Mouse (Mus musculus) forebrain, postnatal 0 days (tissue): ENCODE measurements at regions not wholly inside any gene's neighbourhood (a gene's known extent, or its start where the extent isn't known, plus 50 kb on each side); places are given as distances from the start of the nearest gene placed in this dataset.

Experiments
- ATAC-seq: fragments of 200-750 bp; cut with Nextera tagmentation; 2 replicates; pipeline ENCODE4 v1.8.0; 2017; ENCODE audit warnings: mild to moderate bottlenecking, moderate library complexity
- DNase-seq: peaks from one replicate; pipeline ENCODE4 v3.0.0-alpha.2; 2015
- H3K27ac ChIP-seq: fragments of 300-500 bp; sonication (generic); 2 replicates; pipeline ENCODE4 v1.5.1; 2014; ENCODE audit warnings: low read depth, mild to moderate bottlenecking, antibody characterized with exemption, low read length, moderate library complexity, mixed read lengths
- H3K27me3 ChIP-seq: fragments of 300-500 bp; sonication (generic); 2 replicates; pipeline ENCODE4 v1.6.1; 2014; ENCODE audit warnings: mild to moderate bottlenecking, low read length, mixed read lengths; ENCODE audit not compliant: insufficient read depth
- H3K36me3 ChIP-seq: fragments of 300-500 bp; sonication (generic); 2 replicates; pipeline ENCODE4 v1.6.1; 2014; ENCODE audit warnings: mild to moderate bottlenecking, moderate library complexity; ENCODE audit not compliant: insufficient read depth
- H3K4me1 ChIP-seq: fragments of 300-500 bp; sonication (generic); 2 replicates; pipeline ENCODE4 v1.6.1; 2014; ENCODE audit warnings: antibody characterized with exemption; ENCODE audit not compliant: insufficient read depth
- H3K4me2 ChIP-seq: fragments of 300-500 bp; sonication (generic); 2 replicates; pipeline ENCODE4 v1.6.1; 2014; ENCODE audit warnings: low read depth, mild to moderate bottlenecking, moderate library complexity
- H3K4me3 ChIP-seq: fragments of 300-500 bp; sonication (generic); 2 replicates; pipeline ENCODE4 v1.5.1; 2014; ENCODE audit warnings: low read depth, low read length, mixed read lengths
- H3K9ac ChIP-seq: fragments of 300-500 bp; sonication (generic); 2 replicates; pipeline ENCODE4 v1.6.1; 2014; ENCODE audit warnings: mild to moderate bottlenecking
- H3K9me3 ChIP-seq: fragments of 300-500 bp; sonication (generic); 2 replicates; pipeline ENCODE4 v1.6.1; 2016; ENCODE audit warnings: low read length
- CTCF ChIP-seq: sonication (generic); IDR thresholded peaks from 2 replicates; pipeline ENCODE4 v1.5.1; 2016; ENCODE audit warnings: antibody characterized with exemption, control low read depth, low read depth
- WGBS: fragments of 180-500 bp; shearing (Covaris S2); extraction: QIAGEN DNeasy Blood & Tissue Kit; methylation state at CpG from one replicate; pipeline ENCODE4 v1.1.7; 2014; 5-methylcytosine and 5-hydroxymethylcytosine counted together

DNA sequence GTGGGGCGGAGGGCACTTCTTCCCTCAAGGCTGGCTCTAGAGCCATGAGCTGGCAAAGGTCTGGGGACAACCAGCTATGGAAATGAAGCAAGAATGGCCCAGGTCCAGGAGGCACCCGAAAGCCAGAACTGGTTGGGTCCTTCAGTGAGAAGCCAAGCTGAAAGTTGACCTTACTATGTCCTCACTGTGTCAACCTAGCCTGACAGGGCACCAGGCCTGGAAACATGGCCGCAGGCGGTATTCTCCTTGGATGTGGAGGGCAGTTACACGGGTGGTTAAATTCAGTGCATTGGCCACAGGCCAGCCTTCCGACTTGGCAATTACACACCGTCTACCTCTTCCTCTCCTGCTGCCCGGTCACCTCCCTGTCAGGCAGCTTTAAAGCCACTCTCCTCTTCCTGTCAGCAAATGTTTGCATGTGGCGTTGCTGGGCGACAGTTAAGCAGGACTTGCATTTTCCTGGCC lies 116.7 kb downstream of the H2al1j start:
- DNase-seq, result no peak
- no peak for ATAC-seq

DNA sequence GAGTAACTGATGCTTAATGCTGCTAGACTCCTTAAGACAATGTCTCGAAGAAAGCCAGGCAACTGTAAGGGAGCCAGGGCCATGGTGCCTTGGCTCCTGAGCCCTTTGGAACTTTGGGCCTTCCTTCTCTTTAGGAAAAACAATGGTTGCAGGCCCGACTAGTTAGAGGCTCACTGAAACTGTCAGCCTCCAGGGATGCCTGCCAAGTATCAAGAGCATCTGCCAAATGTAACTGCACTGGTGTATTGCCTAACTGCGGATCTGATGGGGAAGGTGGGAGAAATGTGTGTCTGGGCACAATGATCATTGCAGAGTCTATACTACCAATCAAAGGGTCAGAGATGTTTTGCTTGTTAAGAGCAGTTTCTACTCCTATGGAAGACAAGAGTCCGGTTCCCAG lies 121.1 kb downstream of the H2al1j start:
- 58% methylated on average over 4 of the region's 4 CpGs for WGBS

More for the DNA sequence above, 116.7 kb downstream of the H2al1j start:
- no peaks in the 10 kb centered on the region for H3K27me3 ChIP-seq
- H3K36me3 ChIP-seq, result no peaks in the 10 kb centered on the region
- no peak for TF ChIP-seq CTCF
- H3K27ac ChIP-seq, result no peak overlapping the region
- no peak overlapping the region for H3K9ac ChIP-seq
- WGBS, result 65% methylated on average over 10 of the region's 10 CpGs
- no peak overlapping the region for H3K4me2 ChIP-seq
- no peaks in the 10 kb centered on the region for H3K9me3 ChIP-seq
- no peaks in the 10 kb centered on the region for H3K4me1 ChIP-seq
- no peak overlapping the region for H3K4me3 ChIP-seq

DNA sequence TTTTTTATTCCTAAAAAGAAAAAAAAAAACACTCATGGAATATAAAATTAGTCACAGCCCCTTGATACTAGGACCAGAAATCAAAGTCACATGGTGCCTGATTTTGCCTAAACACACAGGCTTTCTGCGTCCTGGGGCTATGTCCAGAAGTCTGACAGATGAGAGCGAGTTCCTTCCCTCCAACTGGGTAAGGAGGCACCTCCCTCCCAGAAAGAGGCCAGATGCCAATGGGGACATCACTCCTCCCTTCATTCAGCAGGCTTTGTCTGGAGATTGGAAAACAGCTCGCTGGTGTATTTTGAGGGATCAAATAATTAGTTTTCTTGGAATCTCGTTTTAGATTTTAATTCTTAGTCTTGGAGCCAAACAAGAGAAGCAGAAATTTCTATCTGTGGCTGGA lies 130.9 kb downstream of the H2al1j start:
- Histone ChIP-seq H3K4me3 (no peak overlapping the region), H3K27ac (no peak overlapping the region), H3K9me3 (no peaks in the 10 kb centered on the region), H3K4me1 (no peaks in the 10 kb centered on the region), H3K36me3 (no peaks in the 10 kb centered on the region), H3K27me3 (no peaks in the 10 kb centered on the region), H3K9ac (no peak overlapping the region), H3K4me2 (no peak overlapping the region)
- DNase-seq (no peak), ATAC-seq (no peak; the same call in 1 of the 2 replicates)
- 34% methylated on average over 4 of the region's 4 CpGs for WGBS
- TF ChIP-seq CTCF, result no peak

More for the DNA sequence above, 121.1 kb downstream of the H2al1j start:
- Histone ChIP-seq H3K4me2 (no peak overlapping the region), H3K4me1 (no peaks in the 10 kb centered on the region), H3K36me3 (no peaks in the 10 kb centered on the region), H3K9ac (no peak overlapping the region), H3K9me3 (no peaks in the 10 kb centered on the region), H3K27me3 (no peaks in the 10 kb centered on the region), H3K27ac (no peak overlapping the region), H3K4me3 (no peak overlapping the region)
- TF ChIP-seq CTCF, result no peak
- ATAC-seq, result no peak
- DNase-seq, result no peak

DNA sequence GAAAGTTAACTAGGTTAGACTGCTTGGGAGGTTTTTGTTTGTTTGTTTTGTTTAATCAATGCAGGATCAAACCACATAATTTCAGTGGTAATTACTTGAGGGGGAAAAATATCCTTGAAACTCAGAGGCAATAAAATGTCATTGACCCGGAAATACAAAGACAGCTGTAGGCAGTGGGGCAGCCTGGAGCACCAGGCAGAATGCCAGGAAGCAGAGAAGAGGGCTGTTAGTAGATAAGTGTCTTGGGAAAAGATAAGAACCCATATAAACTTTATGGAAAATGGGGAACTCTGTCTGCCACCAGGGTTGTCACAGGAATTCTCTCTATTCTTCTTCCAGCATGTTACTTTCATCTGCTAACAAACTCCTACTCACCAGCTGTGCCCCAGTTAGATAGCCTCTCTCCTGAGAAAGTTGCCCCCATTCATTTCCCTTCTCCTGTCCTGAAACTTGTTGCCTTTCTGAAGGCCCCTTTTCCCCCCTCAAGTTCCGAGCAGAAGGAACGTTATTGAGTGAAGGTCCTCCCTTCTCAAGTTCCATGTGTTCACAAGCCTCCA lies 136.4 kb downstream of the H2al1j start:
- no peaks in the 10 kb centered on the region for H3K27me3 ChIP-seq
- 65% methylated on average over 3 of the region's 3 CpGs for WGBS
- no peak overlapping the region for H3K4me2 ChIP-seq
- H3K4me1 ChIP-seq, result no peaks in the 10 kb centered on the region
- TF ChIP-seq CTCF, result no peak
- no peaks in the 10 kb centered on the region for H3K36me3 ChIP-seq
- H3K9ac ChIP-seq, result no peak overlapping the region
- H3K4me3 ChIP-seq, result no peak overlapping the region
- no peak for DNase-seq
- ATAC-seq, result no peak
- no peaks in the 10 kb centered on the region for H3K9me3 ChIP-seq
- H3K27ac ChIP-seq, result no peak overlapping the region

DNA sequence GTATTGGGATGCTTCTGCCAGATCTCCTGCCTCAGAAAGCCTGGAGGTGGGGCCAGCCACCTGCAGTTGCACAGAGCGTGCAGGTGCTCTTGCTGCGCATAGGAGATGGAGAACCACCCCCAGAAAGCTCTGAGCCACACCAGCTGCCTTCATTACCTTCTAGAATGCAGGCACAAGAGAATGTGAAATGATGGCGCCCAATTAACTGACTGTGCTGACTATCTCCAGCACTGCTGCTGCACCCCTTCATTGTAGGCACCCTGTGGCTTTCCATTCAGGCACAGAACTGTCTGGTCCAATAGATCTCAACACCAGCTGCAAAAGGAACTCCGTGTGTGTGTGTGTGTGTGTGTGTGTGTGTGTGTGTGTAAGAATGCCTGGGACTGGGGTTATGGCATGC lies 138.6 kb downstream of the H2al1j start:
- DNase-seq (no peak), ATAC-seq (peak; percentile 40; the same call in 1 of the 2 replicates)
- no peak overlapping the region for H3K9ac ChIP-seq
- no peaks in the 10 kb centered on the region for H3K36me3 ChIP-seq
- WGBS, result 67% methylated on average over 4 of the region's 4 CpGs
- no peak overlapping the region for H3K4me2 ChIP-seq
- TF ChIP-seq CTCF, result no peak
- no peaks in the 10 kb centered on the region for H3K4me1 ChIP-seq
- no peak overlapping the region for H3K4me3 ChIP-seq
- H3K27ac ChIP-seq, result no peak overlapping the region
- H3K27me3 ChIP-seq, result no peaks in the 10 kb centered on the region
- H3K9me3 ChIP-seq, result no peaks in the 10 kb centered on the region

DNA sequence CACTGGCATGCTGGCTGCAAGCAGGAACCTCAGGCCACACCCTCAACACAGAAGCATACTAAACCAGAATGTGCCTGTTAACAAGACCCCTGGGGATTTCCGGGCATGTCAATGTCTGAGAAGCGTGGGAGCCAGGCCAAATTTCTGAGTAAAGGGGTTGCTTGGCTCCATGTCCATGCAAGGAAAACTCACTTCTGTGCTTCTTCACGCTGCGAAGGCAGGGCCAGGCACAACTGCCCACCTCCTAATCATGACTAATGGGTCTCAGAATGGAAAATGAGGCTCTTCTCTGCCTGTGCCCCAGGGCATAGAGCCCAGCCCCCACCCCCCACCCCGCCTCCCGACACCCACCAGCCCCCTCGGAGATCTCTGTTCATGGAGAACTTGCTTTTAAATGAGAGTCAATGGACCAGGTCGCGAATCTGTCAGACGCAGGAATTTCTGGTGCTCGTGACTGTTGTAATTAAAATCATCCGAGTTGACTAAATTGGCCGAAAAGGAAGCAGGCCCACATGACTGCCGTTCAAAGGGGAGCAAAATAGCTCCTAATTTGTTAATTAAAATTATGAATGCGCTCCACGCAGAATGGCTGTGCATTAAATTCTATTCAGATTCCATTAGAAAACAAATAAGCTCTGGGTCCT lies 152.2 kb downstream of the H2al1j start:
- no peak overlapping the region for H3K4me3 ChIP-seq
- 39% methylated on average over 16 of the region's 16 CpGs for WGBS
- H3K27me3 ChIP-seq, result no peaks in the 10 kb centered on the region
- no peaks in the 10 kb centered on the region for H3K4me1 ChIP-seq
- no peak overlapping the region for H3K27ac ChIP-seq
- TF ChIP-seq CTCF, result no peak
- H3K9me3 ChIP-seq, result no peaks in the 10 kb centered on the region
- H3K36me3 ChIP-seq, result no peaks in the 10 kb centered on the region
- H3K9ac ChIP-seq, result no peak overlapping the region
- DNase-seq (no peak), ATAC-seq (no peak; the same call in 1 of the 2 replicates)
- no peak overlapping the region for H3K4me2 ChIP-seq

DNA sequence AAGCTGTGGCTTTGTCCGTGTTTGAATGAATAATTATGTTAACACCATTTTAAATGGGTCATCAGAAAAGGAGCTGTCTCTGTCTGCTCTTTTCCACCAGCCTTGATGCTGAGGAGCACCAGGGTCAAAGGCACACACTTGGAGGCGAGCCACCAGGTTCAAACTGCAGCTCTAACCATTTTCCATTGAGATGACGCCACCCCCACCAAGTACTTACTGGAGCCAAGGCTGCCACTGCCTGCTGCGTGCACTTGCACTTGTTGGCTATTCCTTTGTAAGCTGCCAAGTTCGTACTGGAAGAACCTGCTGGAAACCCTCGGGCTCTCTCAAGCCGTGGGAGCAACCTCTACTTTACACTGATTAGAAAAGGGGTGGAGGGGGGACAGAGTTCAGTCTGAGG lies 154.5 kb downstream of the H2al1j start:
- H3K27me3 ChIP-seq, result no peaks in the 10 kb centered on the region
- H3K9ac ChIP-seq, result no peak overlapping the region
- ATAC-seq (peak; percentile 43), DNase-seq (peak; percentile 34)
- H3K9me3 ChIP-seq, result no peaks in the 10 kb centered on the region
- 48% methylated on average over 7 of the region's 7 CpGs for WGBS
- H3K27ac ChIP-seq, result no peak overlapping the region
- no peaks in the 10 kb centered on the region for H3K4me1 ChIP-seq
- no peaks in the 10 kb centered on the region for H3K36me3 ChIP-seq
- TF ChIP-seq CTCF, result no peak
- H3K4me2 ChIP-seq, result no peak overlapping the region
- H3K4me3 ChIP-seq, result no peak overlapping the region
